Mouse (Mus musculus) forebrain, embryonic 14.5 days (tissue): ENCODE measurements around the gene Dlg1. TPM values are rescaled to one million over a fixed set of nuclear protein-coding genes. Genes with fewer than 3 reads are reported as not detected.

Experiments used
- ATAC-seq: fragments of 200-750 bp; cut with Nextera tagmentation; 2 replicates; pipeline ENCODE4 v1.8.0; 2017; ENCODE audit warnings: mild to moderate bottlenecking, moderate library complexity
- DNase-seq: peaks from one replicate; pipeline ENCODE4 v3.0.0-alpha.2; 2015; ENCODE audit warnings: low spot score
- H3K27ac ChIP-seq: fragments of 300-500 bp; sonication (generic); 2 replicates; pipeline ENCODE4 v1.5.1; 2014; ENCODE audit warnings: low read depth, mild to moderate bottlenecking, control low read depth, low read length, moderate library complexity
- H3K27me3 ChIP-seq: fragments of 300-500 bp; sonication (generic); replicated peaks from 2 replicates; pipeline ENCODE4 v1.6.1; 2014; ENCODE audit warnings: low read length, control low read depth, mixed read lengths; ENCODE audit not compliant: control insufficient read depth, insufficient read depth
- H3K36me3 ChIP-seq: fragments of 300-500 bp; sonication (generic); 2 replicates; pipeline ENCODE4 v1.6.1; 2014; ENCODE audit warnings: low read length, control low read depth; ENCODE audit not compliant: control insufficient read depth, insufficient read depth
- H3K4me1 ChIP-seq: fragments of 300-500 bp; sonication (generic); 2 replicates; pipeline ENCODE4 v1.6.1; 2014; ENCODE audit warnings: antibody characterized with exemption, low read length, control low read depth; ENCODE audit not compliant: control insufficient read depth, insufficient read depth
- H3K4me2 ChIP-seq: fragments of 300-500 bp; sonication (generic); 2 replicates; pipeline ENCODE4 v1.6.1; 2014; ENCODE audit warnings: mild to moderate bottlenecking, control low read depth, low read length
- H3K4me3 ChIP-seq: fragments of 300-500 bp; sonication (generic); 2 replicates; pipeline ENCODE4 v1.5.1; 2014; ENCODE audit warnings: low read depth, low read length, control low read depth
- H3K9ac ChIP-seq: fragments of 300-500 bp; sonication (generic); 2 replicates; pipeline ENCODE4 v1.6.1; 2014; ENCODE audit warnings: mild to moderate bottlenecking, low read length, control low read depth, moderate library complexity
- H3K9me3 ChIP-seq: fragments of 300-500 bp; sonication (generic); replicated peaks from 2 replicates; pipeline ENCODE4 v1.6.1; 2016; ENCODE audit warnings: low read length, control low read depth, mixed read lengths; ENCODE audit not compliant: control insufficient read depth
- whole genome bisulfite sequencing: fragments of 180-500 bp; shearing (Covaris S2); extraction: QIAGEN DNeasy Blood & Tissue Kit; methylation state at CpG from one replicate; pipeline ENCODE4 v1.1.7; 2014; 5-methylcytosine and 5-hydroxymethylcytosine counted together
- polyA plus RNA-seq: library from polyadenylated mRNA; unstranded; fragments of >200 nt; fragmentation: Nextera tagmentation; extraction: Ambion mirVana; gene quantifications from 2 replicates; pipeline ENCODE4 v1.2.1, GENCODE M21; 2014

The Dlg1 gene
- polyA plus RNA-seq, 1 experiment from 2014 or later: 14.1 TPM

GRCm38 (mm10) chr16:31883302-31883701 is 220.1 kb downstream of the Dlg1 start:
- Histone ChIP-seq H3K27me3 (no peaks in the 10 kb centered on the region), H3K36me3 (no peaks in the 10 kb centered on the region), H3K4me2 (no peak overlapping the region), H3K27ac (no peak overlapping the region), H3K4me3 (no peak overlapping the region), H3K4me1 (no peaks in the 10 kb centered on the region; the same call in 1 of the 2 replicates), H3K9ac (no peak overlapping the region), H3K9me3 (no peaks in the 10 kb centered on the region)
- no peak for ATAC-seq
- no peak for DNase-seq
- WGBS: 79% methylated on average over 14 of the region's 14 CpGs

- Histone ChIP-seq H3K36me3 (no peaks in the 10 kb centered on the region), H3K27me3 (no peaks in the 10 kb centered on the region), H3K9ac (no peak overlapping the region), H3K9me3 (no peaks in the 10 kb centered on the region), H3K4me2 (no peak overlapping the region), H3K4me3 (no peak overlapping the region), H3K4me1 (no peaks in the 10 kb centered on the region; the same call in 1 of the 2 replicates), H3K27ac (no peak overlapping the region)
- WGBS: 21% methylated on average over 6 of the region's 6 CpGs
- DNase-seq: no peak
- peak; percentile 37; the same call in 1 of the 2 replicates for ATAC-seq
Observed at GRCm38 (mm10) chr16:31883902-31884301, 220.7 kb downstream of the Dlg1 start.

GRCm38 (mm10) chr16:31890907-31891306 is 227.7 kb downstream of the Dlg1 start:
- no peaks in the 10 kb centered on the region for H3K9me3 ChIP-seq
- no peak for DNase-seq
- H3K4me3 ChIP-seq: no peak overlapping the region
- no peak overlapping the region for H3K27ac ChIP-seq
- no peak overlapping the region for H3K4me2 ChIP-seq
- ATAC-seq: no peak
- H3K27me3 ChIP-seq: no peaks in the 10 kb centered on the region
- no peaks in the 10 kb centered on the region for H3K36me3 ChIP-seq
- WGBS: 68% methylated on average over 7 of the region's 7 CpGs
- H3K4me1 ChIP-seq: no peaks in the 10 kb centered on the region
- H3K9ac ChIP-seq: no peak overlapping the region

GRCm38 (mm10) chr16:31893396-31894141 is 230.3 kb downstream of the Dlg1 start:
- WGBS: 62% methylated on average over 5 of the region's 5 CpGs
- H3K4me2 ChIP-seq: no peak overlapping the region
- H3K27ac ChIP-seq: no peak overlapping the region
- H3K4me1 ChIP-seq: peaks cover 6% of the 10 kb centered on the region; the same call in 1 of the 2 replicates
- no peaks in the 10 kb centered on the region for H3K36me3 ChIP-seq
- no peak overlapping the region for H3K9ac ChIP-seq
- ATAC-seq: no peak
- no peak for DNase-seq
- H3K4me3 ChIP-seq: no peak overlapping the region
- no peaks in the 10 kb centered on the region for H3K9me3 ChIP-seq
- no peaks in the 10 kb centered on the region for H3K27me3 ChIP-seq

GRCm38 (mm10) chr16:31896971-31897774 is 233.9 kb downstream of the Dlg1 start:
- H3K9me3 ChIP-seq: no peaks in the 10 kb centered on the region; the same call in 1 of the 2 replicates
- H3K27me3 ChIP-seq: no peaks in the 10 kb centered on the region
- peak overlapping the region; percentile 20 for H3K4me3 ChIP-seq
- ATAC-seq: peak; percentile 57
- H3K27ac ChIP-seq: peak overlapping the region; percentile 66
- peak; percentile 63 for DNase-seq
- peak overlapping the region; percentile 58 for H3K9ac ChIP-seq
- peak overlapping the region; percentile 55 for H3K4me2 ChIP-seq
- H3K36me3 ChIP-seq: no peaks in the 10 kb centered on the region
- WGBS: 11% methylated on average over 27 of the region's 29 CpGs
- peaks cover 6% of the 10 kb centered on the region; the same call in 1 of the 2 replicates for H3K4me1 ChIP-seq

- 72% methylated on average over 18 of the region's 18 CpGs for WGBS
- Histone ChIP-seq H3K36me3 (no peaks in the 10 kb centered on the region), H3K9me3 (no peaks in the 10 kb centered on the region; the same call in 1 of the 2 replicates), H3K4me2 (no peak overlapping the region), H3K9ac (no peak overlapping the region), H3K27ac (peak overlapping the region; percentile 44; the same call in 1 of the 2 replicates), H3K4me1 (peaks cover 6% of the 10 kb centered on the region; the same call in 1 of the 2 replicates), H3K4me3 (no peak overlapping the region), H3K27me3 (no peaks in the 10 kb centered on the region)
- ATAC-seq: peak; percentile 40
- peak; percentile 71 for DNase-seq
Observed at GRCm38 (mm10) chr16:31898546-31899326, 235.5 kb downstream of the Dlg1 start.

GRCm38 (mm10) chr16:31901886-31902285 is 238.6 kb downstream of the Dlg1 start:
- no peaks in the 10 kb centered on the region for H3K27me3 ChIP-seq
- no peak overlapping the region for H3K4me3 ChIP-seq
- H3K9ac ChIP-seq: no peak overlapping the region
- H3K4me1 ChIP-seq: peaks cover 6% of the 10 kb centered on the region; the same call in 1 of the 2 replicates
- H3K4me2 ChIP-seq: no peak overlapping the region
- H3K27ac ChIP-seq: no peak overlapping the region
- DNase-seq (no peak), ATAC-seq (no peak)
- 85% methylated on average over 1 of the region's 1 CpGs for WGBS
- no peaks in the 10 kb centered on the region; the same call in 1 of the 2 replicates for H3K9me3 ChIP-seq
- H3K36me3 ChIP-seq: no peaks in the 10 kb centered on the region

- ATAC-seq (no peak), DNase-seq (no peak)
- Histone ChIP-seq H3K9me3 (no peaks in the 10 kb centered on the region; the same call in 1 of the 2 replicates), H3K4me2 (no peak overlapping the region), H3K9ac (no peak overlapping the region), H3K4me3 (no peak overlapping the region), H3K4me1 (no peaks in the 10 kb centered on the region; the same call in 1 of the 2 replicates), H3K27me3 (no peaks in the 10 kb centered on the region), H3K36me3 (no peaks in the 10 kb centered on the region), H3K27ac (no peak overlapping the region)
- 91% methylated on average over 8 of the region's 8 CpGs for WGBS
Observed at GRCm38 (mm10) chr16:31903239-31903638, 240.0 kb downstream of the Dlg1 start.
